Mouse (Mus musculus) embryonic stem cell, embryonic (primary cell): ENCODE measurements around the gene Ddx55.

Experiments
- CTCF ChIA-PET, 4 experiments: fragments of 300-600 bp in 2 of 4; fragments of 350-600 bp in 2 of 4; sonication (Branson Sonifier 250); formaldehyde crosslinking; loops; one replicate each; lab custom pipeline; 2022; ENCODE audit warnings: inconsistent platforms in 2 of 4; lab: Charles Lee
- POLR2A ChIA-PET, 4 experiments: fragments of 300-600 bp in 2 of 4; fragments of 350-600 bp in 2 of 4; sonication (Branson Sonifier 250); formaldehyde crosslinking; loops; one replicate each; lab custom pipeline; 2022; ENCODE audit warnings: antibody characterized with exemption in 4 of 4, inconsistent platforms in 1 of 4; lab: Charles Lee

Ddx55 gene

DNA sequence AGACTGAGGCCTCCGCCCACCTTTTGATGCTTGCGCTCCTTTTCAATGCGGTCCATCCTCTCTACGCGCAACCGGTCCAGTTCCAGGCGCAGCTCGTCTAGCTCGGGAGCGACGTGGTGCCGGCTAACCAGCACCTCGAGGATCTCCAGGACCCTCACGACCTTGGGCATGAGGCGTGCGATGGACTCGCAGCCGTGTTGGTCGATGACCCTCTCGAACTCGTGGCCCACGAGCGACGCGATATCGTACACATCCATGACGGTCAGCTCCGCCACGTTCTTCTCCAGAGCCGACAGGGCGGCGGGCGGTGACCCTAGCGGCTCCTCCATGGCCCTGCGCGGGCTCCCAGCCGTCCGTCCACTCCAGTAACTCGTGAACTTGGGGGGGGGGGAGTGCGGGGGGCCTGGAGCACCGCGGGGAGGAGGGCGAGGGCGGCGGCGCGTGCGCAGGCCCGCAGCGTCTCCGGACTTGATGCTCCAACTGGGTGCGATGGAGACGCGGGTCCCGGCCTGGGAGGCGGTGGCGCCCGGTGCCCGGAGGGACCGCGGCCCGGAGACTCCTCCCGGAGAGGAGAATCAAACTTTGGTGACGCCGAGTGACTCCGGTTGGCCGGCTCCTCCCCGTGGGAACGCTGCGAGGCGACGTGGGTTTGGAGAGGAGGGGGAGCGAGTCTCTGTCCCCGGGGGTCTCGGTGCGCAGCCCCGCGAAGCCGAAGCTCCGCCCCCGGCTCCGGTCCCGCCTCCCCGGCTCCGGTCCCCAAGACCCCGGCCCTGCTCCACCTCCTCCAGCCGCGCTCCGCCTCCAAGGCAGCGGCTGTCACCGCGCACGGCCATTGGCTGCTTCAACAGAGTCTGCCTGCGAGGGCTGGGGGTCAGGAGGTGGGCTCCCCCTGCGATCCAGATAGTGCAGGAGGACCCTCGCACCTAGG, 21.7 kb upstream of the Ddx55 start, which contains the start of gene Rilpl1:
Gene Rilpl1 (minus strand): TSS at position 737 of the 928 bp plus-strand sequence.
- ChIA-PET POLR2A (interaction anchor here (0.5 to 2.3 kb wide), 37 partner anchors 10 to 203 kb away, joined by 3 to 13 read pairs (median 4); partner anchors contain the start of genes 2810006K23Rik (in 2 of the 4), Ddx55 (in 2 of the 4), Kmt5a (in 2 of the 4) and Mphosph9 (in 2 of the 4)), CTCF (interaction anchor here in 3 of 4 experiments (0.5 to 1.3 kb wide), 10 partner anchors 9 to 530 kb away, joined by 3 to 7 read pairs (median 3); partner anchors contain the start of gene Kmt5a (in 1 of the 3))

DNA sequence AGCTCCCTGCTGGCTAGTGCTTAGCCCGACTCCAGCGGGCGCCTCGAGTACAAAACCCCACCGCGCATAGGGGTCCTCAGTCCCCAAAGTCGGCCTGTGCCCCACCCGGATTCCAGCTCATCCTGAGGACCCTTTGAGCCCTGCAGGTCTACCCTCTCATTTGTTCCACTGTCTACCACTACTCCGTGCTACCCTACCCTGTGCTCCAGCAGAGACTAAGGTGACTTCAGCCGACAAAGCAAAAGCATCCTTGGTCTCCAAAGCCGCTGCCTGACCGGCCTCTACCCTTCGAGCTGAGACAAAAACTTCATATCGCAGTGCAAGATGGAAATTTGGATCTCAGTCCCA, 21.1 kb upstream of the Ddx55 start:
- CTCF ChIA-PET: interaction anchor here in 2 of 4 experiments (0.6 to 1.3 kb wide), 6 partner anchors 10 to 92 kb away, joined by 3 to 4 read pairs (median 3); partner anchors contain the start of gene Kmt5a (in 1 of the 2)
- POLR2A ChIA-PET: interaction anchor here (0.6 to 2.3 kb wide), 34 partner anchors 9 to 204 kb away, joined by 3 to 13 read pairs (median 4); partner anchors contain the start of genes 2810006K23Rik (in 2 of the 4), Ddx55 (in 2 of the 4), Kmt5a (in 2 of the 4) and Mphosph9 (in 2 of the 4)

DNA sequence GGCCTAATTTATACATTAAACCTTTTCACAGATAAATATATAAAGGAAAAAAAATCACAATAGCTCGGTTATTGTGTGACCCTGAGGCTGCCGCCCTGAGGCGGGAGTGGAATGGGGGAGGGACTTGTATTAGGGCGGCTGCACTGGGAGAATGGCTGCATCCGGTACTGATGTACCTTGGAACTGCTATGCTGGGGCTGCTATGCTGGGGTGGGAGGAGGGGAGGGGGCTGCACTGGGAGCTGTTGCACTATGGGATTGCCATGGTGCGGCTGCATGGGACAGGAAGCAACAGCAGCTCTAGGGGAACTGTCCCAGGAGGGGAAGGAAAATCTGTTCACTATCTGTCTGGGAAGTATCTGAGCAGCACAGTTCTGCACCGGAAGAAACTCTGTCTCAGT, 20.2 kb upstream of the Ddx55 start:
- POLR2A ChIA-PET: interaction anchor here in 3 of 4 experiments (0.6 to 2.3 kb wide), 13 partner anchors 14 to 204 kb away, joined by 3 to 8 read pairs (median 5); partner anchors contain the start of genes Snrnp35 (in 2 of the 3), 2810006K23Rik (in 1 of the 3), Ddx55 (in 1 of the 3) and Mphosph9 (in 1 of the 3)
- CTCF ChIA-PET: no interaction called here

DNA sequence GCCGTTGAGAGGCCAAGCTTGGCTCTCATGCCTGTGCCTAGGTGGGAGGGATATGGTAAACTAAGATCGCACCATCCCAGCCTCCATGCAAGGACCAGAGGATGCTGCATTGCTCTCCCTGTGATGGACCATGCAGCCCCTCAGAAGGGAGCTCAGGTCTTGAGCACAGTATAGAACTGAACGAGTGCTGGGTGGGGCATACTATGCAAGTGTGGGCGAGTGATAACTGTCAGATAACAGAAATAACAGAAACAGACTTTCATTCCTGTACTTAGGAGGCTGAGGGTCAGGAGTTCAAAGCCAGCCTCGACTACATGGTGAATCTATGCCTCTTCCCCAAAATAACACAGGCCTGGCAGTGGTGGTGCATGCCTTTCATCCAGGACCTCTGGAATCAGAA, 17.6 kb upstream of the Ddx55 start:
- POLR2A ChIA-PET: interaction anchor here in 1 of 4 experiments (0.6 kb wide), 1 partner anchor 25 kb away, joined by 3 read pairs; no protein-coding TSS in a partner anchor

DNA sequence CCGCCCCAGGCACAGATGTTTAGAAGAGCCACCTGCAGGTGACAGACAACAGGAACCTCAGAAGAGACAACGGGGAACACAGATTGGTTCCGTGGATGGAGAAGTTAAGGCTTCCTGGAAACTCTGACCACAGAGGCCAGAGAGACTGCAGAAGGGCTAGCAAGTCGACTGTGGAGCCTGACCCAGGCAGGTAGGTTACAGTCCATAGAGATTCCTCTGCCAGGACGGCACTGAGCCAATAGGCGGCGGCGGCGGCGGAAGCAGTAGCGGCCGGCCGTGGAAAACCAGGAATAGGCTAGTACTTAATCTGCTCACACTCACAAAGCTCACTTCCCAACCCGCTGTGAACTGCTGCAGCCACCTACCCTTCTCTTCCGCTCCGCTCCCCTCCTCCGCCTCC, 15.9 kb upstream of the Ddx55 start:
- POLR2A ChIA-PET: interaction anchor here in 3 of 4 experiments (0.6 to 1.6 kb wide), 4 partner anchors 15 to 193 kb away, joined by 3 to 4 read pairs (median 3); no protein-coding TSS in a partner anchor

More for the DNA sequence above, 17.6 kb upstream of the Ddx55 start:
- CTCF ChIA-PET: no interaction called here

DNA sequence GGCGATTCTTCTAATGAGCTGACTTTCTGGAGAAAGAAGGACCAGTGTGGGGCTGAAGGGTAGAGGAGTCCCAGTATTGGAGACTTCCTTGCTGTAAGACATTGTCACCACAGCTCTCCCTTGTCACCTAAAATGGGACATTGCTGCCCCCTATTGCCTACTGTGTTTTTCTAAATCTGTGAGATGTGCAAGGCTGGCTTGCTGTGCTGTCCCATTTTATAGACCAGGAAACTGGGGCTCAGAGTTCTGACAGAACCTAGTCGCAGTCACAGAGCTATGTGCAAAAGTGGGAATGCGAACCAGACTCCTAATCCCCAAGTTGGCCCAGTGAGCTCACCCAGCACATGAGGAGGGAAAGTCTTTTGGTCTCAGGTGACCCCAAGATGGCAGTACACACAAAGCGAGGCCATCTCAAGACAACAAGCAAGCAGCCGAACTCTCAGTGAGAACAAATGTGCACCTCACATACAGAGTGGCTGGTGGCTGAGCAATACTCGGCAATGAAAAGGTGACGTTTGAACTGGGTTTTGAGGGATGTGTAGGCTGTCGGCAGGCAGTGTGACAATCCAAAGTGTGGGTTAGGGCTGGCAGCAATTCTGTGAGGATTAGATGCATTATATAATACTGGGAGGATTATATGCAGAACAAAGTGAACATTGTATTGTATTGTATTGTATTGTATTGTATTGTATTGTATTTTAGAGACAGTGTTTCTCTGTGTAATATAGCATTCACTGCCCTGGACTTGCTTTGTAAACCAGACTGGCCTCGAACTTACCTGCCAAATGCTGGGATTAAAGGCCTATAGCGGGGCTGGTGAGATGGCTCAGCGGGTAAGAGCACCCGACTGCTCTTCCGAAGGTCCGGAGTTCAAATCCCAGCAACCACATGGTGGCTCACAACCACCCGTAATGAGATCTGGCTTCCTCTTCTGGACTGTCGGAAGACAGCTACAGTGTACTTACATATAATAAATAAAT, 13.6 kb upstream of the Ddx55 start:
- CTCF ChIA-PET: interaction anchor here (0.6 to 1.9 kb wide), 28 partner anchors 13 to 1055 kb away, joined by 3 to 20 read pairs (median 3); partner anchors contain the start of genes Kmt5a (in 2 of the 4) and Ddx55 (in 1 of the 4)
- POLR2A ChIA-PET: interaction anchor here in 2 of 4 experiments (0.7 to 1.6 kb wide), 13 partner anchors 10 to 211 kb away, joined by 3 to 12 read pairs (median 4); partner anchors contain the start of genes Kmt5a (in 2 of the 2), 2810006K23Rik (in 1 of the 2), Ddx55 (in 1 of the 2) and Mphosph9 (in 1 of the 2)

More for the DNA sequence above, 15.9 kb upstream of the Ddx55 start:
- CTCF ChIA-PET: no interaction called here

DNA sequence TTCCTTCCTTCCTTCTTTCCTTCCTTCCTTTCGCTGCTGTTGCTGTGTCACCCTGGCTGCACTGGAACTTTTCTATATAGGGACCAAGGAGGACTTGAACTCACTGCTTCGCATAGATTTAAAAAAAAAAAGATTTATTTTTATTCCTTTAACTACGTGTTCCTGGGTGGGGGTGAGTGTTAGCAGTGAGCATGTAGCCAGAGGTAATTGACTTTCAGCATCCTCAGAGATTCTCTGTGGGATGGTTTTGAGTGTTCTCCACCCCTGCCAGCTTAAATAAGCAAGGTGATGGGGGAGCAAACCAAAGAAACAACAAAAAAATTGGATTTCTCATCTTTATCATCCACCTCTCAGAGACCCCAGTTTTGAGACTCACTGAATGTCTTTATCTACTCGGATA, 12.8 kb upstream of the Ddx55 start:
- ChIA-PET POLR2A (interaction anchor here in 1 of 4 experiments (1.0 kb wide), 1 partner anchor 39 kb away, joined by 3 read pairs; no protein-coding TSS in a partner anchor), CTCF (interaction anchor here in 1 of 4 experiments (1.9 kb wide), 1 partner anchor 107 kb away, joined by 20 read pairs; no protein-coding TSS in a partner anchor)

DNA sequence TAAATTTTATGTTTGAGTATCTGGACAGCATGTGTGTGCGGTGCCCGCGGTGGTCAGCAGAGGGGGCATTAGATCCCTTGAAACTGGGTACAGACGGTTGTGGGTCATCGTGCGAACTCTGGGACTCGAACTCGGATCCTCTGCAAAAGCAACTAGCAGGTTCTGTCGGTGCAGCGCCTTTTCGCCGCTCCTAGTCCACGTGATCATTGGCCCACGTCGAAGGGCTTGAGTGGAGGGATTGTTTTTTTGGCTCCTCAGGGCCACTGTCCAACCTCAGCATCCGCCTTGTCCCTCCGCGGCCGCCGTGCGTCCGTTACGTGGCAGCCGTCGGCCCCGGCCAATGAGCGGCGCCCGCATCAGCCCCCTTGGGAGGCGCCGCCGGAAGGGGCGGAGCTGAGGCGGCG, 12.3 kb upstream of the Ddx55 start, which contains the start of gene Tmed2:
Gene Tmed2 (plus strand): TSS at position 313 of the 404 bp plus-strand sequence.
- POLR2A ChIA-PET: interaction anchor here in 3 of 4 experiments (0.6 to 1.3 kb wide), 12 partner anchors 9 to 610 kb away, joined by 3 to 7 read pairs (median 3); partner anchors contain the start of genes Rilpl1 (in 2 of the 3), 2810006K23Rik (in 1 of the 3), Ccdc62 (in 1 of the 3) and Ddx55 (in 1 of the 3)
- CTCF ChIA-PET: interaction anchor here in 1 of 4 experiments (0.6 to 1.0 kb wide), 3 partner anchors 108 to 730 kb away, joined by 3 to 4 read pairs (median 4); no protein-coding TSS in a partner anchor

DNA sequence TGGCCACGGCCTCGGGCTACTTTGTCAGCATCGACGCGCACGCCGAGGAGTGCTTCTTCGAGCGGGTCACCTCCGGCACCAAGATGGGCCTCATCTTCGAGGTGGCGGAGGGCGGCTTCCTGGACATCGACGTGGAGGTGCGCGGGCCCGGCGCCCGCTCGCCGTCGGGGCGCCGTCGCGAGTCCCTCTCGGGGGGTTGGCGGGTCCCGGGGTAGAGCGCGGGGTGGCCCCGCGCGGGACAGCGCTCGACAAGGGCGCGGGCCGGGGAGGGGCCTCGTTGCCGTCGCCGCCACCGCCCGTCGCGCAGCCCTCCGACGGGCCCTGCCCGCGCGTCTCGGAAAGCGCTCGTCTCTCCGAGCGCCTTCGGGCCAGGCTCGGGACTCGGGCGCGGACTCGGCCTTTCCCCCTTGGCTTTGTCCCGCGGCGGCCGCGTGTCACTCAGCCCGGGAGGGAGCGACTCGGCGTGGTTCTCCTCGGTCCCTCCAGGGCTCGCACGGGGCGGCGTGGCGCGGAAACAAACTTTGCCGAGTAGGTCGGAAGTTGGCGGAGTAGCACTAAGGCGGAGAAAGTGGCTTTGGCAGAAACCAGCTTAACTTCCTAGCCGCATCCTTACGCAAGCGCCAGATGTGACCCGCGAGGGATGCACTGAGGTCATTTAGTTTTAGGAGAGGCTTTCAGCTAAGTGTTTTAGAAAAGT, 11.6 kb upstream of the Ddx55 start:
- ChIA-PET CTCF (interaction anchor here in 1 of 4 experiments (0.6 to 1.0 kb wide), 4 partner anchors 109 to 729 kb away, joined by 3 to 5 read pairs (median 4); no protein-coding TSS in a partner anchor), POLR2A (interaction anchor here (0.6 to 1.3 kb wide), 18 partner anchors 10 to 611 kb away, joined by 3 to 7 read pairs (median 3); partner anchors contain the start of genes Rilpl1 (in 3 of the 4), 2810006K23Rik (in 1 of the 4), Ccdc62 (in 1 of the 4) and Ddx55 (in 1 of the 4))

DNA sequence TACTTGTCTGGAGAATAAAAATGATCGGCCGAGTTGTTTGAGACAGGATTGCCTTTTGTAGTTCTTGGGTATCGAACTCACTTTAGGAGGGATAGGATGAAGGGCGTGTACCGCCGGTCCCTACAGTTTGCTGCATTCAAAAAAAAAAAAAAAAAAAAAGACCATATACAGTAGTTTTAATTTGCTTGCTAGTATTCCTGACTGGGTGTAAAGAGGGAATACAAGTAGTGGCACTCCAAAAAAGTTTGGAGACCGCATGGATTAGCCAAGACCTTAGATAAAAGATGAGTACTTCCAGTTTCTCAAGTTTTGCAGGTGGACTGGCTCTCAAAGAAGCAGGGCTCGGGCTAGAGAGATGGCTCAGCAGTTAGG, 11.1 kb upstream of the Ddx55 start:
- ChIA-PET POLR2A (interaction anchor here (0.7 to 1.3 kb wide), 11 partner anchors 10 to 275 kb away, joined by 3 to 5 read pairs (median 3); partner anchors contain the start of gene Rilpl1 (in 2 of the 4)), CTCF (interaction anchor here in 1 of 4 experiments (0.6 kb wide), 1 partner anchor 510 kb away, joined by 5 read pairs; no protein-coding TSS in a partner anchor)

DNA sequence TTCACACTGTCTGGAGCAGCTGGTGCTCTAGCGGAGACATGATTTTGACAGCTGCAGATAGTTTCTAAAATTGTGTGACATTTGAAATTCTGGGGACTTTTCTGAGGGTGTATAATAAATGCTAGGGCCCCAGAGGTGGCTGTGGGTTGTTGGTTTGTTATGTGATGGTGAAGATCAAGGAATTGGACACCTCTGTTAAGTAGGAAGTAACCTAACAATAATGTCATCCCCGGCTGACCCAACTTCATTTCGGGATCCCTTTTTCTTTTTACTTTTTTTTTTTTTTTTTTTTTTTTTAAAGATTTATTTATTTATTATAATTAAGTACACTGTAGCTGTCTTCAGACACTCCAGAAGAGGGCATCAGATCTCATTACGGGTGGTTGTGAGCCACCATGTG, 1.9 kb upstream of the Ddx55 start:
- CTCF ChIA-PET: interaction anchor here in 2 of 4 experiments (0.7 kb wide), 2 partner anchors 9 to 592 kb away, joined by 3 to 4 read pairs; no protein-coding TSS in a partner anchor
- POLR2A ChIA-PET: interaction anchor here in 1 of 4 experiments (0.5 kb wide), 1 partner anchor 20 kb away, joined by 5 read pairs; the partner anchor contains the start of gene Rilpl1

DNA sequence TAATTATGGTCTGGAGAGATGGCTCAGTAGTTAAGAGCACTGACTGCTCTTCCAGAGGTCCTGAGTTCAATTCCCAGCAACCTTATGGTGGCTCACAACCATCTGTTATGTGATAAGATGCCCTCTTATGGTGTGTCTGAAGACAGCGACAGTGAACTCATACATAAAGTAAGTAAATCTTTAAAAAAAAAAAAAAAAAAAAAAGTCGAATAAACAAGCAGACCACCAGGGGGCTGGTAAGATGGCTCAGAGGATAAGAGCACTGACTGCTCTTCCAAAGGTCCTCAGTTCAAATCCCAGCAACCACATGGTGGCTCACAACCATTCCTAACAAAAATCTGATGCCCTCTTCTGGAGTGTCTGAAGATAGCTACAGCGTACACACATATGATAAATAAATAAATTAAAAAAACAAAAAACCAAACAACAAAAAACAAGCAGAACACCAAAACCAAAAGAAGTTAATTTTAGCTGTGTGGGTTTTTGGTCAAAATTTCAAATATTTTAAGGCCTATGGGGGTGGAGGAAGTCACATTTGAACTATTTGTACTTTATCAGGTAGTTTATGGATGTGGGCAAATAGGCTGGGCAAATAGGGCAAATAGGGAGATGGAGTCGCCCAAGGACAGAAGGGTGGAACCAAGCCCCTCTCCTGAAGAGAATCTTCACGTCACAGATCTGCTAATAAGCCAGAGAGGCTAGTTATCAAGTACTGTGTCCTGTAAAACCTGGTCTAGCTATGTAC, 1.1 kb upstream of the Ddx55 start:
- ChIA-PET POLR2A (interaction anchor here (0.6 to 2.6 kb wide), 32 partner anchors 10 to 841 kb away, joined by 3 to 11 read pairs (median 4); partner anchors contain the start of genes Eif2b1 (in 2 of the 4), Gtf2h3 (in 2 of the 4), Snrnp35 (in 2 of the 4) and Kmt5a (in 1 of the 4)), CTCF (interaction anchor here (0.6 to 1.0 kb wide), 8 partner anchors 33 to 1923 kb away, joined by 3 to 7 read pairs (median 4); partner anchors contain the start of gene Kmt5a (in 1 of the 4))

DNA sequence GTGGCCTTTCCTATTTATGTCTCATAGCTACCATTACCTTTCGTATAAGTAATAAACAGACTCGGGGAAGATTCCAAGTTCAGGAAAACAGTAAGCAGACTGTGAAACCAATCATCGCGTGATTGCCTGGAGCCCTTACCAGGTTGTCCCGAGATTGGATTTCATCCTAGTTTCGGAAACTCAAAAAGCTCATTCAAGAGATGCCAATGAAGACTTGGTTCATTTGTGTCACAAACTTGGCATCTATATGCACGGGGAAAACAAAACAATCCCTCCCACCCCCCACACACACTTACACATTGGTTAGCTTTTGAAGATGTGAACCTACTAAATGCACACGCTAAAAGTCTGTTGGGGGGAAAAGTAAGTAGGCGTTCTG, 581 bp upstream of the Ddx55 start:
- CTCF ChIA-PET: interaction anchor here (0.5 to 2.0 kb wide), 11 partner anchors 13 to 1922 kb away, joined by 3 to 7 read pairs (median 3); partner anchors contain the start of gene Kmt5a (in 1 of the 4)

DNA sequence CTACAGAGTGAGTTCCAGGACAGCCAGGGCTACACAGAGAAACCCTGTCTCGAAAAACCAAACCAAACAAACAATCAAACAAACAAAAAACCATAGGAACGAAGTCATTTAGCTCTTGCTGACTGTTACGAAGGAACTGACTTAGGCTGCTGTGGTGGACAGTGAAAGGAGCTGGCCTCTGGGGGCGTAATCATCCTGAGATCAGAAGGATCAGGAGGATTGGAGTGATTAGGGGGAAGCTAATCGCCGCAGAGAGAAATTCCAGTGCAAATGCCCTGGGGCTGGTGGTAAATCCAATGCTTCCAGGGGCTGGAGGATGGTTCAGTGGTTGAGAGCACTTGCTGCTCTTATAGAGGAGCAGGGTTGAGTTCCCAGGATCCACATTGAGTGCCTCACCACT, 943 bp downstream of the Ddx55 start:
- POLR2A ChIA-PET: interaction anchor here in 2 of 4 experiments (1.0 to 2.6 kb wide), 9 partner anchors 8 to 114 kb away, joined by 3 to 11 read pairs (median 4); partner anchors contain the start of genes Eif2b1 (in 1 of the 2), Gtf2h3 (in 1 of the 2), Kmt5a (in 1 of the 2) and Tmed2 (in 1 of the 2)

More for the DNA sequence above, 581 bp upstream of the Ddx55 start:
- POLR2A ChIA-PET: interaction anchor here (0.6 to 2.6 kb wide), 39 partner anchors 10 to 768 kb away, joined by 3 to 11 read pairs (median 3); partner anchors contain the start of genes Eif2b1 (in 2 of the 4), Gtf2h3 (in 2 of the 4), Rilpl1 (in 2 of the 4) and Snrnp35 (in 2 of the 4)

More for the DNA sequence above, 943 bp downstream of the Ddx55 start:
- CTCF ChIA-PET: interaction anchor here (0.6 to 2.0 kb wide), 8 partner anchors 9 to 344 kb away, joined by 3 to 4 read pairs (median 3); no protein-coding TSS in a partner anchor
